Mouse (Mus musculus): ENCODE results near the gene Med12. TPM values are rescaled to one million over a fixed set of nuclear protein-coding genes. Genes with fewer than 3 reads are reported as not detected.

Med12 gene
- total and polyA plus RNA-seq, 2 experiments from 2014 or later, result 12.8 to 47.2 TPM

DNA sequence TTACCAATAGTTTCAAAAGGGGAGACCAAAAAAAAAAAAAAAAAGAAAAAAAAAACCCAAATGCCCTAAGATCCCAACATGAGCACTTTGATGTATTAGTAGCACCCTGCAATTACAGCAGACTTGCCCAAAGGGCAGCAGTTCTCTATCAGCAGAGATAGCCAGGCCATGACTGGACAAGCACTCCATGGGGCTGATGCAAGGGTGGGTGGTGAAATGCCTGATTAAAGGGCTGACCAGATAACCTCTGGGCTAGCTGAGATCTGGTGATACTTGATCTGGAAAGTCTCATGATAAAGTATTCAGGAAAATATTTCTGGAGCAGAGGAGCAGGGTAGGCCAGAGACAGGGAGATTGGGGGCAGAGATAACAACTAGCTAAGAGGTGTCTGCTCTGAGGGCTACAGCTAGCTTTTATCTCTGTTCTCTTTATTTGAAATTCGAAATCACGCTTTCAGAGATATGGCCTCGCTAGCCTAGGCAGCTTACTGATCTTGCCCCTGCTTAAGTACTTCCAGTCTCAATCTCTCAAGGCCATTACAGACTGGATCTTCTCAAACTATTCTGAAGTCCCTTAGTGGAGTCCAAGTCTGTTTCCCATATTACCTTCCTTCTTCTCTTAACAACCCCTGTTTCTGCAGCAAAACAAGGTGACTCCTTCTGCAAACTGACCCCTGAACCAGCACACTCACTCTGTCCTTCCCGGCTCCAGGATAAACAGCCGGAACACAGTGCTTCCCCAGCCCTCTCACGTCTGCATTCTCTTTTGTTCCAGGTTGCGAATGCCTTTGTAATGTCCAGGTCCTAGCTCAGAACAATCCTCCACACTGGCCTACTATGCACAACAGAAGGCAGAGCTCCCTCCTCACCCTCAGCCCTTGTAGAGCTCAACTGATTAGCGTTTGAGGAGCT, 52.4 kb downstream of the Med12 start:
- ATAC-seq (ENCODE audit: insufficient read depth, low read depth), result no peak
- WGBS, result 49% methylated on average over 8 of the region's 8 CpGs
- no peaks in the 10 kb centered on the region for H3K27me3 ChIP-seq (ENCODE audit: control insufficient read depth, insufficient read depth, low read length)

DNA sequence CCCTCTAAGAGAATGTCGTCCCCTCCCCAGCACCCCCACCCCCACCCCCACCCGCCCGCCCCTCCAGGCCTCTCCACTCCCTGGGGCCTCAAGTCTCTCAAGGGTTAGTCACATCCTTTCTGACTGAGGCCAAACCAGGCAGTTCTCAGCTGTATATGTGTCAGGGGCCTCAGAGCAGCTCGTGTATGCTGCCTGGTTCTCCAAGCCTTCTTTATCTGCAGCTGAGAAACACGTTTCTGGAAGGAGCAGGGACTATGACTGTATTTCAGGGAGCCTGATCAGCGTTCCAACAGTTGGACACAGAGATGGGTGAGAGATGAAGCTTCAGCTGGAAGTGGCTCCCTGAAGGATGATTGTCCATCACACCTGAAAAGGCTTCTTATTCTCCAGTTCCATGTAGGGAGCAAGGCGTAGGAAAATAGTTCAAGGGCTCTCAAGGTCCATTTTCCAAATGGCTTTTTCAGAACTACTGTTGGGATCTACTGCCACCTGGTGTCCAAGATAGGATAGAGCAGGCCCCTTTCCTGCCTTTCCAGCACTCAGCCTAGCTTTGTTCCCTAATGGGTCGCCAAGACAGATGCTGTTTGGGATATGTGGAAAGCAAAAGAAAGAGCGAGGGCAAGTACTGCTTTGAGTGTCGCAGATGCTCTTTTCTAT, 55.7 kb downstream of the Med12 start:
- Histone ChIP-seq H3K9me3 (replicated peaks; ENCODE audit: control insufficient read depth, low read length) (no peaks in the 10 kb centered on the region), H3K36me3 (replicated peaks; ENCODE audit: control insufficient read depth, insufficient read depth, low read length) (no peaks in the 10 kb centered on the region), H3K4me3 (ENCODE audit: low read depth, low read length) (no peak overlapping the region), H3K27me3 (ENCODE audit: control insufficient read depth, insufficient read depth, low read length) (no peaks in the 10 kb centered on the region), H3K4me2 (ENCODE audit: low read depth, low read length) (no peak overlapping the region), H3K27ac (ENCODE audit: low read depth) (peak overlapping the region; percentile 12; the same call in 1 of the 2 replicates), H3K4me1 (ENCODE audit: control insufficient read depth, insufficient read depth) (no peaks in the 10 kb centered on the region), H3K9ac (replicated peaks; ENCODE audit: low read depth, low read length) (no peak overlapping the region)
- no peak for TF ChIP-seq EP300 (IDR thresholded peaks at IDR 0.05; ENCODE audit: low read depth)
- peak; percentile 82 for TF ChIP-seq CTCF (IDR thresholded peaks at IDR 0.05; ENCODE audit: low read depth)
- DNase-seq (ENCODE audit: low spot score), result peak; percentile 46
- WGBS, result 15% methylated on average over 8 of the region's 10 CpGs
- ATAC-seq (ENCODE audit: insufficient read depth, low read depth), result no peak

More for the DNA sequence above, 52.4 kb downstream of the Med12 start:
- DNase-seq (ENCODE audit: low spot score), result no peak
- Histone ChIP-seq H3K36me3 (replicated peaks; ENCODE audit: control insufficient read depth, insufficient read depth, low read length) (no peaks in the 10 kb centered on the region), H3K9ac (replicated peaks; ENCODE audit: low read depth, low read length) (no peak overlapping the region), H3K27ac (ENCODE audit: low read depth) (no peak overlapping the region), H3K4me3 (ENCODE audit: low read depth, low read length) (no peak overlapping the region), H3K9me3 (replicated peaks; ENCODE audit: control insufficient read depth, low read length) (no peaks in the 10 kb centered on the region), H3K4me2 (ENCODE audit: low read depth, low read length) (no peak overlapping the region), H3K4me1 (ENCODE audit: control insufficient read depth, insufficient read depth) (no peaks in the 10 kb centered on the region)
- TF ChIP-seq EP300 (IDR thresholded peaks at IDR 0.05; ENCODE audit: low read depth) (no peak), CTCF (IDR thresholded peaks at IDR 0.05; ENCODE audit: low read depth) (no peak)

- peak overlapping the region; percentile 87 for H3K27ac ChIP-seq (ENCODE audit: low read depth)
- no peak for DNase-seq (ENCODE audit: low spot score)
- peak overlapping the region; percentile 37 for H3K4me2 ChIP-seq (ENCODE audit: low read depth, low read length)
- 38% methylated on average over 9 of the region's 9 CpGs for WGBS
- ATAC-seq (ENCODE audit: insufficient read depth, low read depth), result peak; percentile 18; the same call in 1 of the 2 replicates
- H3K4me3 ChIP-seq (ENCODE audit: low read depth, low read length), result peak overlapping the region; percentile 13; the same call in 1 of the 2 replicates
- H3K9ac ChIP-seq (replicated peaks; ENCODE audit: low read depth, low read length), result no peak overlapping the region
- H3K27me3 ChIP-seq (ENCODE audit: control insufficient read depth, insufficient read depth, low read length), result no peaks in the 10 kb centered on the region
- no peaks in the 10 kb centered on the region for H3K4me1 ChIP-seq (ENCODE audit: control insufficient read depth, insufficient read depth)
- TF ChIP-seq EP300 (IDR thresholded peaks at IDR 0.05; ENCODE audit: low read depth) (peak; percentile 19; the same call in 1 of the 2 replicates), CTCF (IDR thresholded peaks at IDR 0.05; ENCODE audit: low read depth) (no peak)
- H3K36me3 ChIP-seq (replicated peaks; ENCODE audit: control insufficient read depth, insufficient read depth, low read length), result no peaks in the 10 kb centered on the region
- no peaks in the 10 kb centered on the region for H3K9me3 ChIP-seq (replicated peaks; ENCODE audit: control insufficient read depth, low read length)
Measured at GRCm38 (mm10) chrX:101332031-101332374, 58.2 kb downstream of the Med12 start.

GRCm38 (mm10) chrX:101332375-101333211, 58.8 kb downstream of the Med12 start:
- 17% methylated on average over 36 of the region's 49 CpGs for WGBS
- peak; percentile 98 for ATAC-seq (ENCODE audit: insufficient read depth, low read depth)

DNA sequence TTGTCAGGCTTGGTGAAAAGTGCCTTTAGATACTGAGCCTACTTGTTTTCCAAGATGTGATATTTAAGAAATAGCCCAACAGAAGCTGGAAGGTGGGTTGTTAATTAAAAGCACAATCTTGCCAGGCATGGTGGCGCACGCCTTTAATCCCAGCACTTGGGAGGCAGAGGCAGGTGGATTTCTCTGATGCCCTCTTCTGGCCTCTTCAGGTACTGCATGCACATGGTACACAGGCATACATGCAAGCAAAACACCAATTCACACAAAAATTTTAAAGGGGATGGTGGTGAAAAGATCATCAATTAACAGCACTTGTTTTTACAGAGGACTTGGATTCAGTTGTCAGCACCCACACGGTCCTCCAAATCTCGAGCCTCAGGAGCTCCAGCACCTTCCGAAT, 60.8 kb downstream of the Med12 start:
- Histone ChIP-seq H3K27me3 (ENCODE audit: control insufficient read depth, insufficient read depth, low read length) (no peaks in the 10 kb centered on the region), H3K27ac (ENCODE audit: low read depth) (no peak overlapping the region), H3K36me3 (replicated peaks; ENCODE audit: control insufficient read depth, insufficient read depth, low read length) (no peaks in the 10 kb centered on the region), H3K4me3 (ENCODE audit: low read depth, low read length) (no peak overlapping the region), H3K9me3 (replicated peaks; ENCODE audit: control insufficient read depth, low read length) (no peaks in the 10 kb centered on the region), H3K4me2 (ENCODE audit: low read depth, low read length) (no peak overlapping the region), H3K9ac (replicated peaks; ENCODE audit: low read depth, low read length) (no peak overlapping the region), H3K4me1 (ENCODE audit: control insufficient read depth, insufficient read depth) (no peaks in the 10 kb centered on the region)
- TF ChIP-seq CTCF (IDR thresholded peaks at IDR 0.05; ENCODE audit: low read depth) (peak; percentile 37), EP300 (IDR thresholded peaks at IDR 0.05; ENCODE audit: low read depth) (no peak)
- ATAC-seq (ENCODE audit: insufficient read depth, low read depth) (no peak), DNase-seq (ENCODE audit: low spot score) (no peak)
- 81% methylated on average over 5 of the region's 5 CpGs for WGBS

More at GRCm38 (mm10) chrX:101332375-101333211, 58.8 kb downstream of the Med12 start:
- peak overlapping the region; percentile 38 for H3K4me3 ChIP-seq (ENCODE audit: low read depth, low read length)
- TF ChIP-seq CTCF (IDR thresholded peaks at IDR 0.05; ENCODE audit: low read depth), result no peak
- TF ChIP-seq EP300 (IDR thresholded peaks at IDR 0.05; ENCODE audit: low read depth), result no peak
- no peaks in the 10 kb centered on the region for H3K27me3 ChIP-seq (ENCODE audit: control insufficient read depth, insufficient read depth, low read length)
- no peaks in the 10 kb centered on the region for H3K9me3 ChIP-seq (replicated peaks; ENCODE audit: control insufficient read depth, low read length)
- DNase-seq (ENCODE audit: low spot score), result peak; percentile 97
- H3K36me3 ChIP-seq (replicated peaks; ENCODE audit: control insufficient read depth, insufficient read depth, low read length), result no peaks in the 10 kb centered on the region
- peak overlapping the region; percentile 60 for H3K4me2 ChIP-seq (ENCODE audit: low read depth, low read length)
- peak overlapping the region; percentile 87 for H3K27ac ChIP-seq (ENCODE audit: low read depth)
- H3K9ac ChIP-seq (replicated peaks; ENCODE audit: low read depth, low read length), result peak overlapping the region; percentile 34
- no peaks in the 10 kb centered on the region for H3K4me1 ChIP-seq (ENCODE audit: control insufficient read depth, insufficient read depth)

Measured in heart, postnatal 0 days (tissue).